Mouse (Mus musculus) embryonic facial prominence, embryonic 14.5 days (tissue): ENCODE results near the gene Aldh9a1. TPM values are rescaled to one million over a fixed set of nuclear protein-coding genes. Genes with fewer than 3 reads are reported as not detected.

Source experiments
- ATAC-seq: fragments of 200-750 bp; cut with Nextera tagmentation; 2 replicates; pipeline ENCODE4 v1.8.0; 2017; ENCODE audit warnings: low read depth, moderate number of reproducible peaks, moderate TSS enrichment
- DNase-seq: peaks from one replicate; pipeline ENCODE4 v3.0.0-alpha.2; 2015; ENCODE audit warnings: low spot score
- H3K27ac ChIP-seq: fragments of 300-500 bp; sonication (generic); replicated peaks from 2 replicates; pipeline ENCODE4 v1.5.1; 2014; ENCODE audit warnings: low read depth, mild to moderate bottlenecking, low read length, moderate library complexity
- H3K27me3 ChIP-seq: fragments of 300-500 bp; sonication (generic); replicated peaks from 2 replicates; pipeline ENCODE4 v1.6.1; 2014; ENCODE audit warnings: low read length; ENCODE audit not compliant: control insufficient read depth, insufficient read depth
- H3K36me3 ChIP-seq: fragments of 300-500 bp; sonication (generic); 2 replicates; pipeline ENCODE4 v1.6.1; 2014; ENCODE audit warnings: low read length, mixed read lengths; ENCODE audit not compliant: control insufficient read depth, insufficient read depth
- H3K4me1 ChIP-seq: fragments of 300-500 bp; sonication (generic); 2 replicates; pipeline ENCODE4 v1.6.1; 2014; ENCODE audit warnings: antibody characterized with exemption, low read length; ENCODE audit not compliant: control insufficient read depth, insufficient read depth
- H3K4me2 ChIP-seq: fragments of 300-500 bp; sonication (generic); 2 replicates; pipeline ENCODE4 v1.6.1; 2014; ENCODE audit warnings: low read depth, mild to moderate bottlenecking, low read length, moderate library complexity, mixed read lengths
- H3K4me3 ChIP-seq: fragments of 300-500 bp; sonication (generic); 2 replicates; pipeline ENCODE4 v1.5.1; 2014; ENCODE audit warnings: low read depth, mild to moderate bottlenecking, low read length
- H3K9ac ChIP-seq: fragments of 300-500 bp; sonication (generic); 2 replicates; pipeline ENCODE4 v1.6.1; 2014; ENCODE audit warnings: low read depth, mild to moderate bottlenecking, low read length, moderate library complexity, mixed read lengths
- H3K9me3 ChIP-seq: fragments of 300-500 bp; sonication (generic); 2 replicates; pipeline ENCODE4 v1.6.1; 2016; ENCODE audit warnings: low read length; ENCODE audit not compliant: control insufficient read depth
- WGBS: fragments of 180-500 bp; shearing (Covaris S2); extraction: QIAGEN DNeasy Blood & Tissue Kit; methylation state at CpG from one replicate; pipeline ENCODE4 v1.1.7; 2014; 5-methylcytosine and 5-hydroxymethylcytosine counted together
- polyA plus RNA-seq: library from polyadenylated mRNA; unstranded; fragments of >200 nt; fragmentation: Nextera tagmentation; extraction: Ambion mirVana; gene quantifications from 2 replicates; pipeline ENCODE4 v1.2.1, GENCODE M21; 2014

Aldh9a1 gene
- polyA plus RNA-seq, 1 experiment from 2014 or later, result 40.7 TPM

DNA sequence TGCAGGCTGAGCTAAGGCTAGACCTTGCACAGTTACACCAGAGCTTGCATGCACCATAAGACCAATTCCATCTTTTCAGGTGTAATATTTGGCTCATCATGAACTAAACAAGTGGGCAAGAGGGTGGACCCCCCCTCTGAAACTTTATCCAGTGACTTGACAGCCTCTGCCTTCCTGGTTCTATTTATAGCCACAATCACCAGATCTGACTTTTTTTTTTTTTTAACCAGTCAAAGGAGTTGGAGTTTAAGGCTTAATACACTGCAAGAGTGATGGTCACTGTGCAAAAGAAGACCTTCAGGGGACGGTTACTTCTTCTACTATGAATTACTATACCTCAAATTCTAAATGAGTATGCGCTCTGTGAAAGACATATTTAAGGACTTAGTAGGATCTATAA, 35.4 kb downstream of the Aldh9a1 start:
- Histone ChIP-seq H3K9me3 (no peaks in the 10 kb centered on the region), H3K27ac (no peak overlapping the region), H3K36me3 (no peaks in the 10 kb centered on the region), H3K9ac (no peak overlapping the region), H3K4me2 (no peak overlapping the region), H3K27me3 (no peaks in the 10 kb centered on the region; the same call in 1 of the 2 replicates), H3K4me3 (no peak overlapping the region), H3K4me1 (no peaks in the 10 kb centered on the region)
- ATAC-seq (no peak), DNase-seq (no peak)
- 93% methylated on average over 2 of the region's 2 CpGs for WGBS

DNA sequence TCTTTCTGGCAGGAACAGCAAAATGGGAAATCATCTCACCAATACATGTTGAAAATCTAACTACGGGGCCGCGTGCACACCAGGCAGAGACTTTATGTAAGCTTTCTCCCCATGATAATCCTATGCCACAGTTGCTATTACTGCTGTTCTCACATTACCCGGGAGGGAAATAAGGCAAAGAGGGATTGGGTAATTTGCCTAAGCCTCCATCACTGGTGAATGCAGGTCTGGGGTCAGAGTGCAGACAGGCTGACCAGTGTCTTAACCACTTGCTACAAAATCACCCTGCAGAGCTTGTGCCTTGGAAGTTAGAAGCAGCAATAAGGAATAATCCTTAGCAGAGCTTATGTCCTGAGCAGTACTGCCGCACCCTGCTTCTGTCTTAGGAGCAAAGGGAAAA, 35.8 kb downstream of the Aldh9a1 start:
- no peak overlapping the region for H3K4me2 ChIP-seq
- H3K9me3 ChIP-seq, result no peaks in the 10 kb centered on the region
- H3K4me1 ChIP-seq, result no peaks in the 10 kb centered on the region
- no peak overlapping the region for H3K4me3 ChIP-seq
- ATAC-seq (no peak), DNase-seq (no peak)
- 53% methylated on average over 5 of the region's 5 CpGs for WGBS
- H3K9ac ChIP-seq, result no peak overlapping the region
- H3K36me3 ChIP-seq, result no peaks in the 10 kb centered on the region
- H3K27me3 ChIP-seq, result no peaks in the 10 kb centered on the region; the same call in 1 of the 2 replicates
- no peak overlapping the region for H3K27ac ChIP-seq

DNA sequence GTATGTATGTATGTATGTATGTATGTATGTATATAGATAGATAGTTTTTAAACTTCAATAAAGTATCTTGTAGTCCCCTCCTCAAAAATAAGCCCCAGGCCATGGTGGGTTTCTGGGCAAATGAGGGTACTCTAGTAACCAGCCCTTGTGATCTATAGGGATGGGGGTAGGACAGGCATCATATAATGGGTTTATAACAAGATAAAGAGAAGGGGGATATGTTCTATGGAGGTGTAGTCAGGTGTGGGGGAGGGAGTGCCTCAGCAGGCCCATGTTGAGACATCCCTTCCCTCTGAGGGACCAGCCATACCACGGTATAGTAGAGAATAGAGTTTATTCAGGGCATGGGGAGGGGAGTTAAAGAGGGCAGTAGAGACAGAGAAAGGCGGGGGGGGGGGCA, 36.7 kb downstream of the Aldh9a1 start:
- H3K36me3 ChIP-seq, result no peaks in the 10 kb centered on the region
- no peak for ATAC-seq
- 50% methylated on average over 2 of the region's 2 CpGs for WGBS

DNA sequence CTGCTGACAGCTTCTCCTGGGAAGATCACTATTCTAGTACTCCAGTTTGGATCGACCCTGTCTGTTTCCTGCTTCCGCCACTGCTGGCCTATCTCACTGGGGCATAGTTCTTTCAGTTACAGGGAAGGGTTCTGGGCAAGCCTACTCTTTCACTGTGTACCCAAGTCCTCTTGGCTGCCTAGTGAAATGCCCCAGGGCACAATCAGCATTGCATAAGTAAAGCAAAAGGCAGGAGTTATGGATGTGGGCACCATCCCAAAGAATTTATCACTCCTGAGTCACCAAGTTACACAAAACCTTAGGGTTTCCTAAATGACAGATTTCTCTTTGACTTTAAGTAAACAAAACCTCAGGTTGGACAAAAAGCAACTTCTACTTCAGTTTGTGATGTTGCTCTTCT, 37.5 kb downstream of the Aldh9a1 start:
- no peaks in the 10 kb centered on the region for H3K9me3 ChIP-seq
- H3K9ac ChIP-seq, result no peak overlapping the region
- DNase-seq, result no peak
- 61% methylated on average over 2 of the region's 2 CpGs for WGBS
- H3K4me3 ChIP-seq, result no peak overlapping the region
- H3K36me3 ChIP-seq, result no peaks in the 10 kb centered on the region
- no peaks in the 10 kb centered on the region for H3K4me1 ChIP-seq
- no peak overlapping the region for H3K4me2 ChIP-seq
- ATAC-seq, result no peak
- H3K27ac ChIP-seq, result no peak overlapping the region
- no peaks in the 10 kb centered on the region; the same call in 1 of the 2 replicates for H3K27me3 ChIP-seq

More for the DNA sequence above, 36.7 kb downstream of the Aldh9a1 start:
- H3K9ac ChIP-seq, result no peak overlapping the region
- H3K27ac ChIP-seq, result no peak overlapping the region
- no peaks in the 10 kb centered on the region; the same call in 1 of the 2 replicates for H3K27me3 ChIP-seq
- no peak overlapping the region for H3K4me2 ChIP-seq
- DNase-seq, result no peak
- no peak overlapping the region for H3K4me3 ChIP-seq
- H3K4me1 ChIP-seq, result no peaks in the 10 kb centered on the region
- H3K9me3 ChIP-seq, result no peaks in the 10 kb centered on the region

DNA sequence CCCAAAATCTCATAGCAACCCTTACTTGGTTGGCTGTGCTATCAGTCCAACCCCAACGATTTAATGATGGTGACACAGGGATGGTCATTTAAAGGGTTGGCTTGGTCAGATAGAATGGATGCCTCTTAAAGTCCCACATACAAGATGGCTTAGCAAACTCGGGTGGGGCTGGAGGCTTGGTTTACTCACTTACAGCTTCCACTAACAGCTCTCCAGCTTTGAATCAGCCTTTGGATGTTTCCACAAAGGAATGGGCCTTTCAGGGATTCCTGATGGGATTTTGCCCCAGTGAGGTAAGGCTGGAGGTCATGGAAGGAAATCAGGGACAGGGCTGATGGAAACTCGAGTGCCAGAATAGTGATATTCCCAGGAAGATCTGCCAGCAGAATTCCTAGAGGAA, 38.0 kb downstream of the Aldh9a1 start:
- H3K9ac ChIP-seq, result no peak overlapping the region
- peaks cover under 1% of the 10 kb centered on the region; the same call in 1 of the 2 replicates for H3K27me3 ChIP-seq
- DNase-seq, result no peak
- no peak overlapping the region for H3K27ac ChIP-seq
- no peaks in the 10 kb centered on the region for H3K9me3 ChIP-seq
- WGBS, result 75% methylated on average over 3 of the region's 3 CpGs
- no peak overlapping the region for H3K4me3 ChIP-seq
- no peaks in the 10 kb centered on the region for H3K4me1 ChIP-seq
- no peak overlapping the region for H3K4me2 ChIP-seq
- ATAC-seq, result no peak
- H3K36me3 ChIP-seq, result no peaks in the 10 kb centered on the region

DNA sequence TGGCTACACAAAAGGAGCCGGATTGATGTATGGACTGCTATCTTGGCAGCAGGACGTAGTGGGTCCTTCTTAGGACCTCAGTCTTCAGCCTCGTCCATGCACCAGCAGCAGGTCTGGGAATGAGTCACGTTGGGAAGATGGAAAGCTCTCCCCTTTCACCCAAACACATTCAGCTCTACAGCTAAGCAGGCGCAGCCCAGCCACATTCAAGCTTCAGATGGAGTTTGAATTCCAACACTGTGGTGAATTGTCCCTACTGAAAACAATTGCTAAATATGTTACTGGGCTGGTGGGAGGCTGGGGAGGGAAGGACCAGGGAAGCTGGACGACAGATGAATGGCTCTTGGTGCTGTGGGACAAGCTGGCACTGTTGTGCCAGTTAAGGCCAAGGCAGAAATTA, 38.8 kb downstream of the Aldh9a1 start:
- ATAC-seq, result no peak
- Histone ChIP-seq H3K9me3 (no peaks in the 10 kb centered on the region), H3K27me3 (peaks cover 3% of the 10 kb centered on the region; the same call in 1 of the 2 replicates), H3K36me3 (no peaks in the 10 kb centered on the region), H3K4me1 (no peaks in the 10 kb centered on the region), H3K9ac (no peak overlapping the region), H3K4me2 (no peak overlapping the region), H3K4me3 (no peak overlapping the region), H3K27ac (no peak overlapping the region)
- DNase-seq, result no peak
- 85% methylated on average over 6 of the region's 6 CpGs for WGBS

DNA sequence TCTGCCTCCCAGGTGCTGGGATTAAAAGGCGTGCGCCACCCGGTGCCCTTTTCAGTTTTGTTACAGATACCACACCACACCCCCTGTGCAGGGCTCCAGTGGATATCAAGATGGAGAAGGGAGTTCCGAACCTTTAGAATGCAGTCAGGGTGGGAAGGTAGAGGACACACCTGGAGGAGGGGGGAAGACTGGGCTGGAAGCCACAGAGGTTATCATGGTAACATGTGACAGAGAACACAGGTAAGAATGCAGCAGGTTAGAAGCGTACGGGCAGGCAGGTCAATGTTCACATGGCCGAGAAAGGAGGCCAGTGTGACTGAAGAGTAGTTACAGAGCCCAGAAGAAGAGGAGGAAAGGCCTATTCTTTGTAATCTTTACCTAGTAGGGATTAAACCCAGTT, 39.8 kb downstream of the Aldh9a1 start:
- no peak overlapping the region for H3K9ac ChIP-seq
- WGBS, result 90% methylated on average over 7 of the region's 7 CpGs
- DNase-seq, result no peak

DNA sequence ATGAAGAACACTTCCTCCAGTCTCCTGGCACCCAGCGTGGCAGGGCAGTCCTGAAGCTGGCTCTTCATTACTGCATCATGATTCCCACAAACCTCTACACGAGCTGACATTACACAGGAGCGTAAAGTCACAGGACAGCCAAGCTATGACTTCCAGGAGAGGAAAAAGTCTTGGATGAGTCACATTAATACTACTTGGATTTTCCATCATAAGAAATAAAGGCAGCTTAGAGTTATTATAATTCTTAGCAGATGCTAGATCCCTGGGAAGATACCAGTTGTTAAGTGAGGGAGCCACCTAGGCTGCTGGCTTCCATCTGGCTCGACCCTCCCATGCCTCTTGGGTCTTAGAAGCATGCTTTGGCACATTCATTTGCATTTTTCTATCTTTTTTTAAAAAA, 40.6 kb downstream of the Aldh9a1 start:
- DNase-seq (peak; percentile 27), ATAC-seq (no peak)
- peaks cover 6% of the 10 kb centered on the region; the same call in 1 of the 2 replicates for H3K27me3 ChIP-seq
- no peak overlapping the region for H3K4me3 ChIP-seq
- H3K9me3 ChIP-seq, result no peaks in the 10 kb centered on the region
- no peak overlapping the region for H3K9ac ChIP-seq
- H3K4me2 ChIP-seq, result no peak overlapping the region
- WGBS, result 52% methylated on average over 4 of the region's 4 CpGs
- H3K36me3 ChIP-seq, result no peaks in the 10 kb centered on the region
- H3K4me1 ChIP-seq, result no peaks in the 10 kb centered on the region
- H3K27ac ChIP-seq, result no peak overlapping the region

More for the DNA sequence above, 39.8 kb downstream of the Aldh9a1 start:
- Histone ChIP-seq H3K27ac (no peak overlapping the region), H3K27me3 (peaks cover 3% of the 10 kb centered on the region; the same call in 1 of the 2 replicates), H3K4me1 (no peaks in the 10 kb centered on the region), H3K36me3 (no peaks in the 10 kb centered on the region), H3K9me3 (no peaks in the 10 kb centered on the region), H3K4me3 (no peak overlapping the region), H3K4me2 (no peak overlapping the region)
- no peak for ATAC-seq

DNA sequence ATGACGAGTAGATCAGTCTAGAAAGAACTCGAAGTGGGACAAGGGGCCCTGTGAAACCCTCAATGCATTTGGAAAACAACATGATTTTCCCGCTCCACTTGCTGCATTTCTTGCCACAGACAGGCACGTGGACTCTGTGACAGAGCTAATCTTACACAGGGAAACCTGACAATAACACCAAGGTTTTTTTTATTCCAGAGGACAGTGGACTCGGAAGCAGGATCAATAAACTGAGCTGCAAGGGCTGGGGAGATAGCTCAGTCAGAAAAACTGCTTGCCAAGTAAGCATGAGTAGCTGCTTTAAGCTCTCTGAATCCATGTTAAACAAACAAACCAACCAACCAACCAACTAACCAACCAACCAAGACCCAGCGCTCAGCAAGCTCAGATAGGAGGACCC, 41.5 kb downstream of the Aldh9a1 start:
- H3K27ac ChIP-seq, result no peak overlapping the region
- no peaks in the 10 kb centered on the region for H3K36me3 ChIP-seq
- H3K27me3 ChIP-seq, result peaks cover 11% of the 10 kb centered on the region; the same call in 1 of the 2 replicates
- H3K9ac ChIP-seq, result no peak overlapping the region; the same call in 1 of the 2 replicates
- H3K4me1 ChIP-seq, result no peaks in the 10 kb centered on the region
- H3K4me2 ChIP-seq, result no peak overlapping the region
- H3K4me3 ChIP-seq, result no peak overlapping the region
- no peak for DNase-seq
- WGBS, result 66% methylated on average over 6 of the region's 6 CpGs
- no peak for ATAC-seq
- H3K9me3 ChIP-seq, result no peaks in the 10 kb centered on the region
